Mouse (Mus musculus): ENCODE results near the gene Phip. TPM values are rescaled to one million over a fixed set of nuclear protein-coding genes. Genes with fewer than 3 reads are reported as not detected.

The Phip gene
- polyA plus RNA-seq (2014; fragmentation: Illumina TruSeq; extraction: RNeasy Lipid Tissue Mini Kit (QIAGEN cat#74804); ENCODE audit: low read depth, low replicate concordance): 38.3 TPM

DNA sequence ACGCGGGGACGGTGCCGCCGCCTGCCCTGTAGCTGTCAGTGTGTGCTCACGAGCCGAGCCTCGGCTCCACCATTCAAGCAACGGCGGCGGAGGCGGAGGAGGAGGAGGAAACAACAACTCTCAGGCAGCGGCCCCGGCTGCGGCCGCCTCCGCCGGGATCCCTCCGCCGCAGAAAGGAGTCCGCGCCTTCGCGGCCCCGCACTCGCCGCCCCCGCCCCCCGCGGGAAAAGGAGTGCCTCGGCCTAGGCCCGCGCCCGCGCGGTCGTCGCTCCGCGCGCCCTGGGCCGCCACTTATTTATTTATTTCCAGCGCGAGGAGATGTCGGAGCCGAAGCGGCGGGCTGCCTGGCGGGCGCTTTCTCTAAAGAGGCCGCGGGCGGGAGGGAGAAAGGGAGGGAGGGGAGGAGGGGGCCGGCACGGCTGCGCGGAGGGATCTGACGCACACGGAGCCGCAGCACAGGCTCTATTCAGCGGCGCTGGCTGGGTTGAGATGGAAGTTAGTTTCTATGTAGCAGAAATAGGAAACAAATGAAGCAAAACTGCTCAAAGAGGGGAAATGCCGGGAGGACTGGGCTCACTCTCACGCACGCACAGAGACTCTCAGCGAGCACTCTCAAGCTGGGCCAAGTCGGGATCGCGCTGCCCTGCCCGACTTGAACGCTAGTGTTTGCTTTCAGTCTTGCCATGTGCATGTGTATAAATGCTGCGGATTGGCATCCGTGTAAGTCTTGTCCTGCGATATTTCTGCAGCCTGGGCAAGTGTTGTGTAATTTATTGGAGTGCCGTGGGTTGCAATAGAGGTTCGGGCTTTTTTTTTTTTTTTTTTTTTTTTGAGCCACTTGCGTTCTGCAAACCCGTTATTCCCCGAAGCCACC is at the start of gene Phip:
Phip (minus strand) TSS at position 175 of the 874 bp plus-strand sequence.

DNA sequence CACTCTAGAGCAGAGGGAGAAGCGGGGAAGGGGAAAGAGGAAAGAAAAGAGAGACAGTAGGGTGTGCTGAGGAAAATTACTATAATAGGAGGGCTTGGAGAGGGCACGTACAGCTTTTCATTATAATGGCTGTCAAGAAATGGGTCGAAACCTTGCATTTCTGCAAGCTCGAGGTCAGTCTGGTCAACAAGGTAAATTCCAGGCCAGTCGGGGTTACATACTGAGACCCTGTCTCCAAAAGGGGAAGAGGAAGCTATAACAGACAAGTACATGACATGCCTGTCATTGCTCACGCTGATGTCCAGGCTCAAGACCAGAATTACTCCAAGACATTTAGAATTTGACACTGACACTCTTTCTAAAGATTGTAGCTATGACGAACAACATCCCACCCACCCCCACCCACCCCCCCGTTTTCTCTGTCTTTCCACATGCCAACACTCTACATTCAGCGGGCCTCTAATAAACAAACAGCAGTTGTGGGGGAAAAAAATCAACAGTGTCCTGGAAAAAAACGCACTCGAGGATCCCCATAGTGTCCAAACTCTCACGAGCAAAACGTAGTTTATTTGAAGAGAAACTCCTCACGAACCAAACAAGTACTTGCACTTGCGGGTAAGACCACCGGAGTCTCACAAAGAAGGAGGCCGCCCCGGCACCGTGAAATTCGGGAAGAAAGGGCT is 146.2 kb downstream of the Phip start, which contains the start of gene Irak1bp1:
Irak1bp1 (plus strand) TSS at position 534 of the 683 bp plus-strand sequence.

Other genes starting within 250 kb of the Phip start
- 25.8 TPM for gene Irak1bp1, start 146.0 kb downstream of the Phip start, polyA plus RNA-seq (2014; fragmentation: Illumina TruSeq; extraction: RNeasy Lipid Tissue Mini Kit (QIAGEN cat#74804); ENCODE audit: low read depth, low replicate concordance)
- gene Hmgn3, start 171.2 kb upstream of the Phip start, polyA plus RNA-seq (2014; fragmentation: Illumina TruSeq; extraction: RNeasy Lipid Tissue Mini Kit (QIAGEN cat#74804); ENCODE audit: low read depth, low replicate concordance): 56.8 TPM

All from kidney, adult 10 weeks (tissue).